Mouse (Mus musculus) kidney, postnatal 4 days (tissue): ENCODE measurements around the gene Plk2.
"Not testable (repeated sequence)": the region's sequence is repeated elsewhere in the genome, so short reads cannot be mapped to it uniquely, and the experiment has no call there.

ENCODE experiments used
- DNase-seq, 2 experiments: peaks; one replicate each; pipeline ENCODE4 v3.0.0; 2021; ENCODE audit warnings: mixed read lengths in 2 of 2

The Plk2 gene

DNA sequence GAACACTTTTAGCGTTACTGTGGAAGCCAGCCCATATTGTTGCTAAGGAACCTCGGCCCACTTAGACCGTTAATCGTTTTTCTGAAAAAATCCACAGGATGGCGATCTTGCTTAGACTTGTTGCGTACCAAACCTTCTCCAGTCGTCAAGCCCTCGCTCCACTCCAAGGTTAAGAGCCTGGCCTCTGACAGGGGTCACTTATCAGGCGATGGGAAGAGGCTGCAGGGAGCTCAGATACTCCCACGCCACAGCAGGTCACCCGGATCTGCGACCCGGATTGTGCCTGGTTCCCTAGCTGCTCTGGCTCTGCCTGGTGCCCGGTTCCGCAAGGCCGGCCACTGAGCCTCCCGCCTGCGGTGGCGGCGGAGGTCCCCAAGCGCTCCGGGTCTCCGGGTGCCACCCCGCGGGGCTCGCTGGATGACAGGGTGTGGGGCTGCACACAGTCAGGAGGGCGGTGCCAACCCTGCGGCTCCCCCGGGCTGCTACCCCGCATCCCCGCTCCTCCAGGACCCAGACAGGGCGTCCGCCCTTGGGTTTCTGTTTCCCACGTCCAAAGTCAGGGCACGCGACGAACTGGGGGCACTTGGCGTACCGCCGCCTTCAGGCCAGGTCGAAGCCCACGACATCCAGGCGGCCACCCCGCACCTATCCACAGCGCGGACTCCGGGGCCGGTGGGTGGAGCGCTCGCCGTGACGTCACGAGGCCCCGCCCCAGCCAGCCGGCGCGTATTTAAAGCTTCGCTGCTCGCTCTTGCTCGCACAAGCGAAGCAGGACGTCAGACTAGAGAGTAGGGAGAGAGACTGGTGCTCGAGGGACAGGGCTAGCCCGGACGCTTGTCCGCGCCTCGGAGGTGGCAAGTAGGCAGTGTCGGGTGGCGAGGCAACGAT, at the start of gene Plk2:
Gene Plk2, plus strand, starts transcription at position 756 of the 888 bp plus-strand sequence.
- peak; percentile 96 for DNase-seq

DNA sequence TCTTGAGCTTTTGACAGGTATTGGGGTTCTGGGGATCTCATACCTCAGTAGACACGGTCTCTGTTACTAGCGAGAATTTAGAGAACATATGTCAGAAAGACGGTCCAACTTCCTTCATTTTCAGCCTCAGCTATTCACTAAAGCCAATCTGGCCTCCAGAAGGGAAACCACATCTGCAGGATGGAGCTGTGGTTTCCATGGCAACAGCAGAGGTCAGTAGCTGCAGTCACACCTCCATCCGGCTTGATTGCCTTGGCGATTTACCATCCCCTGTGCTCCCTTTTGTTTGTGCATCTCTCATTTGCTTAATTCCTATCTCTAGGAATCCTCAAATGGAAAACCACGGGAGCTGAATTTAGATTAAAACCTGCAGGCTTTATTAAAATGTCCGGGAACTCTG, 48.1 kb upstream of the Plk2 start:
- no peak for DNase-seq

DNA sequence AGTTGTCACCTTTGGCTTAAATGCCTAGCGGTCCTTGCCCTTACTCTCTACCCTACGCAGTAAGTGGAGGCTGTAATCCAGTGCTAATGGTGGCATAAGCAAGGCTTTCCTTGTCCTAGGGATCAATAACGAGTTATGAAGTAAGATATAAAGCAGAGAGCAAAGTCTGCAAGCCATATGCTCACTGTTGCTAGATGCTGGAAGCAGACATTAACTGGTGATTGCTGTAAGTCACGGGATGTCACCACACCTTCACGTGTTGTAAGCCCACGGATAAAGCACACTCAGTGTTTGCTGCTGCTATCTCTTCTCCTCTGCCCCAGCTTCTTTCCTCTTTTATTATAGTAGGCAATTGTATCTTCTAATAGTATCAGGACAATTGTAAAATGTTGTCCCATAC, 43.8 kb upstream of the Plk2 start:
- DNase-seq: no peak

DNA sequence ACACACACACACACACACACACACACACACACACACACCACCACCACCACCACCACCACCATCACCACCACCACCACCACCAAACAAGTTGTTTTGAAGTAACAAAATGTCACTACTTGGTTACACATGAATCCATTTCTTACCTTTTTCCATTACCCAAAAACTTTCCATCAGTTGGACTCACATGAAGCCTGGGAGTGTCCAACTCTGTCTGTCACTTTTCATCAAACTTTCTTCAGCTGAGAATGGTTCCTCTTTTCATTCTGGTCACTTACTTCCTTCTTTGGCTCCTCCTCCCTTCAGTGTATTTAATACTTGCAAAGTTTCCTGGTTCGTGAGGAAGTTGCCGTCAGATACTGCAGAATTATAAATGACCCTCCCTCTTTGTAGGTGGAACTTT, 37.9 kb upstream of the Plk2 start, which contains the start of gene Gapt:
Gene Gapt, minus strand, starts transcription at position 259 of the 400 bp plus-strand sequence.
- no peak for DNase-seq

DNA sequence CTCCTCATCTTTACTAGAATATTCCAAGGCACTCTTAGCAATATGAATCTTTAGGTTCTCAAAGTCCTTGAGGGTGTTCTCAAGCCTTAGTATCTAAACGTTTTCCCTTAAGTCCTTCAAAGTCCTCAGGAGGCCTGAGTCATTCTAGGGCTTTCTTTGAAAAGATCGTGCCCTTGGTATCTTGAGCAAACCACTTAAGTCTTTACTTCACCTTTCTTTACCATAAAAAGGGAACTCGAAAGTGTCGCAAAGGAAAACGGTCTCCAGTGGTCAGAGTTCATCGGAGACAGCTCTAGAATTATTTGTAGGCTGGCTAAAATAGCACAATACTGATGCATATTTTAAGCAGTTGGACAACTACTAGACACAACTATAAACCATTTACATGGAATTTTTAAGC, 31.1 kb upstream of the Plk2 start:
- DNase-seq: no peak

DNA sequence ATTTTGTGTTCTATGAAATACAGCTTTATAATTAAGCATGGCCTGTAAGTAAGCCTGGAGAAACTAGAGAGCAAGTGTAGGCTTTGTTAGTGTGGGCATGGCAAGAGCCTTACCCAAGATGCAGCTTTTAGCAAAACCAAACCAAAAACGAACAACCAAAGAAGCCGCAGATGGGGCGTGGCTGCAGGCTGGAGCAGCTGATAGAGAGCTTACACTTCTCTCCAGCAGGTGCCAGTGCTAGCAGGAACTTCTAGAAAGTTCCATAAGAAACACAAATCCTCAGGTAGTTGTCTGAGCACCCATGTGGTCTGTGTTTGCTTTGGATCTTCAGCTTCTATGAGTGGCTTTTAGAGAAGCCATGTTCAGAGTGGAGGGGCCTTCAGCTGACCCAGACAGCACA, 28.4 kb upstream of the Plk2 start:
- no peak for DNase-seq

DNA sequence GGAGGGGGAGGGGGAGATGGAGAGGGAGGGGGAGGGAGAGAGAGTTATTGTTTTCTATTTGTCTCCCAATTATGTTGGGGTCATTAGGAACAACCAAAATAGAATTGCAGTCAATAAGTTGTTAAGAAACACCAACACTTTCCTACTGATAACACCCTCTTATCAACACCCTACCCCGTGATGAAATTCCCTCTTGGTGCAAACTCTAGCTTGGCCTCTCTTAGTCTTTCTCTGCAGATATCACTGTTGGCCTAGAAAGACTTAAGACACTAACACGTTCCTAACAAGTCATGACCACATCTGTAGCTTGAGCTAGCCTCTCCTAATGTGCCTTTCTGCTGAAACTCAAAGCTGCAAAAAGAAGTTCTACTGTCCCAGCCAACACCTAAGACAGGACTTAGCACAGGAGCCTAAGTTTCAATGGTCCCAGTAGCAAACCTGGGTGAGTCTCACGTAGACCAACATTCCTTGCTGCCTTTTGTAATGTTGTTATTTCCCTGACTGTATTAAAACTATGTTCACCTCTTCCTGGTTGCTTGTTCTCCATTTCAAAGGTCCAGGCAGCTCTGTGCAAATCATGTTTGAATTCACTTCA, 26.8 kb upstream of the Plk2 start:
- DNase-seq: no peak

DNA sequence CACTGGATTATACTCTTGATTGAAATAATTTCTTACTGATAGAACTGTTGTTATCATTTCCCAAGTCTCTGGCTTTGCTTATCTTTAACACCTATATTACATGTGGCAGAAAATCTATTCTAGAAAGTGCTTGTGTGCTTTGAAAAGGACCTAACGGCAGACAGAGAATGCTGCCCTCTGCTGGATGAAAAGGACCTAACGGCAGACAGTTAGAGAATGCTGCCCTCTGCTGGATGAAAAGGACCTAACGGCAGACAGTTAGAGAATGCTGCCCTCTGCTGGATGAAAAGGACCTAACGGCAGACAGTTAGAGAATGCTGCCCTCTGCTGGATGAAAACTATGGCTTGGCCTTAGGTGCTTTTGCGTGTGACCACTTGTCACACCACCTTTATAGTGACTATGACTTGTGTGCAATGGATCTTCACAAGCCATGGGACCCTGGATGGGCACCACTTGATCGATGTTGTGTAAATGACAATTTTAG, 26.2 kb upstream of the Plk2 start:
- DNase-seq: peak; percentile 33 to 40

DNA sequence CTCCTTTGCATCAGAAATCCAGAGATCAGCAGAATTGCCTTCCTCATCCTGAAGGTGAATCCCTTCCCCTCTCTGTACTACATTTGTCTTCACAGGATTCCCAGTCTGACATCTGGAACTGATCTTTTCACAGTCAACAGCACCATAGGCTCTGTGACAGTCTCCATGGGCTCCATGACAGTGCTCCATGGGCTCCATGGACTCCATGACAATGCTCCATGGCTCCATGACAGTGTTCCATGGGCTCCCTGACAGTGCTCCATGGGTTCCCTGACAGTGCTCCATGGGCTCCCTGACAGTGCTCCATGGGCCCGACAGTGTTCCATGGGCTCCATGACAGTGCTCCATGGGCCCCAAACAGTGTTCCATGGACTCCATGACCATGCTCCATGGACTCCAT, 25.2 kb upstream of the Plk2 start:
- DNase-seq: no peak

DNA sequence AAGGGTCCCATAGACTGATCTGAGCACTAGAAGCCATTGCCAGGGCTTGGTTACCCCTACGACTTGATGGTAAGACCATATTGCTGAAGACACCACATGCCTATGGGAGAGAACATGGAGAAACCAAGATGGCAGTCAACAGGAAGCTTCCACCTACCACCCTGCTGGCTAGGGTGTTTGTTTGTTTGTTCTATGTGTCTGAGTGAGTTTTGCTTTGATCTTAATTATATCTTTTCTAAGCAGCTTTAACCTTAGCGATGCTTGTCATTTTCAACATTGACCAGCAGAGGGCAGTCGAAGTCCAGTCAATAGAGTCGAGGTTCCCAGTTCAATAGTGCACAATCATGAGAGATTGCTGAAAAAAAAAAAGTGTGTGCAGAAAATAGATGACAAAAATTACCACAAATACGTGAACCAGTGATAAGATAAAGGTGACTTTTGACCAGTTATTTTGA, 12.4 kb upstream of the Plk2 start:
- DNase-seq: peak; percentile 43 to 45

DNA sequence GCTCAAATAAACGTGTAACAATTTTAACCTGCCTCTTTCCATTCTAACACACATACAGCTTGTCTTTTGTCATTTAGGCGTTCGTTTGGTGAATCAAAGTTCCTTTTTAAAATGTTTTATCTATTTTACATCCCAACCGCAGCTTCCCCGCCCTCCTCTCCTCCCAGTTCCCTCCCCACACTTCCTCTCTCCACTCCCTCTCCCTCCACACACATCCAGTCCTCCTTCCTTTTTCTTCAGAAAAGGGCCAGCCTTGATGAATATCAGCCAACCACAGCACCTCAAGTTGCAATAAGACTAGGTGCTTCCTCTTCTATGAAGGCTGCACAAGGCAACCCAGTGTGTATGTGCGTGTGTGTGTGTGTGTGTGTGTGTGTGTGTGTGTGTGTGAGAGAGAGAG, 10.3 kb upstream of the Plk2 start:
- no peak for DNase-seq

DNA sequence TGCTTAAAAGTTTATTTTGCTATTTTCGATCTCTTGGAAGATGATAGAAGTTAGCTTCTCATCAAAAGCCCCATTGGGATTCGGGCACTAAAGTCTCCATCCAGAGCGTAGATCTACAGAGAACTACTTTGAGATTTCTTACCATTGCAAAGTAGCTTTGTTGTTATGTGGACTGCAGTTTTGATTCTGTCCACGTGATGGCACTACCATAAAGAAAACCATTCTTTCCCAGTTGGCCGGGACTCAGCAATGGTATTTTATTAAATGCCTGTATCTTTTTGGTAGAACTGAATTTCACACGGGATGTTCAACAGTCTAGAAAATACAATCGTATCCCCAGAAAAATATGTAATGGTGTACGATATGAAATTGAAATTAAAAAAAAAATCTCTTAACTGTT, 2.6 kb upstream of the Plk2 start:
- DNase-seq: peak; percentile 69 to 73

DNA sequence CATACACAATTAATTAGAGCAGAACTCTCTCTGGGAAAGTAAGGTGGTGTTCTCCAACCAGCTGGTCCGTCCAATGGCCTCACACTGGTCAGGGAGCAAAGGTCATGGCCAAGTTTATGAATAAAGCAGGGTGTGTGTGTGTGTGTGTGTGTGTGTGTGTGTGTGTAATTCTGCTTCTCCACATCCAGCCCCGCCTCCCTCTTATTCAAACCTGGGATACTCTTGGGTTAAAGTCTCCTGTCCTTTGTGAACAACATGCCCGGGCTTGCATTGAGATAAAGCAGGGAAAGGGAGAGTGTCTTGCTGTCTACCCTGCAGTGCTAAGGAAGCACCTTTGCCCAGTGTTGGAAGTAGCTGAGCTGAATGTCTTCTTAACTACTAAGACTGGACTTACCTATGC, 2.2 kb upstream of the Plk2 start:
- DNase-seq: peak in 1 of 2 experiments; percentile 5

DNA sequence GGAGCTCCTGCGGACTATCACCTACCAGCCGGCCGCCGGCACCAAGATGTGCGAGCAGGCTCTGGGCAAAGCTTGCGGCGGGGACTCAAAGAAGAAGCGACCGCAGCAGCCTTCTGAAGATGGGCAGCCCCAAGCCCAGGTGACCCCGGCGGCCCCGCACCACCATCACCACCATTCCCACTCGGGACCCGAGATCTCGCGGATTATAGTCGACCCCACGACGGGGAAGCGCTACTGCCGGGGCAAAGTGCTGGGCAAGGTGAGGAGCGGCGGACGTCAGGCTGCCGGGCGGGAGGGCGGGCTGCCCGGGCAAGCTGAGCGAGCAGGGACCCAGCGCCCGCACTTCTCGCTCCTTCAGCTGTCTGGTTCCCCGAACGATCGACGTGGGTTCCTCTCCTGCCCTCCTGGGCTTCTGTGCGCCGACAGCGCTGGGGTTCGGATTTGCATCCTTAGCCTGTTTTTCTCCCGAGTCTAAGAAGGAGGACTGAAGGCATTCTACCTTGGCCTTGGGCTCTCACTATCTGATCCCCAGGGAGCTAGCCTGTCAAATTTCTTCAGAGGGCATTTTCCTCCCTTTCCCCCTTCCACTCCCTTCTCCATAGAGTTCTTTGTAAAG, 441 bp downstream of the Plk2 start:
- DNase-seq: no peak

DNA sequence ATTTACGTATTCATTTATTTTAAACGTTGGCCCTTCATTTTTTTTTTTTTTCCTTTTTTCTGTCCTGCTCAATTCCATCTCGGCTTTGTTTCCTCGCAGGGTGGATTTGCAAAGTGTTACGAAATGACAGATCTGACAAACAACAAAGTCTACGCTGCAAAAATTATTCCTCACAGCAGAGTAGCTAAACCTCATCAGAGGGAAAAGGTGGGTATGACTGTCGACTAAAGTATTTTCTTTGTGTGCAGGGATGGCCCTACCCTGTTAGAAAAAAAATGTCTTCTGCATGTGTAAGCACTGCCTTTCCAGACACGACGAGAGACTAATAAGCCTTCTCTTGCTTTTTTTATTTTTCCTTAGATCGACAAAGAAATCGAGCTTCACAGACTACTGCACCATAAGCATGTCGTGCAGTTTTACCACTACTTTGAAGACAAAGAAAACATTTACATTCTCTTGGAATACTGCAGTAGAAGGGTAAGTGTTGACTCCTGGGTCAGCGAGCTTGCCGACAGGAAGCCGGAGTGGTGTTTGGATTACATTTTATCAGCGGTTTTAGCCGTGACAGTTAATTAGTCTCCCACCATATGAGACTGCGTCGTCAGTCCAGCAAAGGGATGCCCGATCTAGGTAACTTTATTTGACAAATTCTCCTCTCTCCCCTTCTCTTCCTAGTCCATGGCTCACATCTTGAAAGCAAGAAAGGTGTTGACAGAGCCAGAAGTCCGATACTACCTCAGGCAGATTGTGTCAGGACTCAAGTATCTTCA, 1.3 kb downstream of the Plk2 start:
- DNase-seq: peak in 1 of 2 experiments; percentile 11

DNA sequence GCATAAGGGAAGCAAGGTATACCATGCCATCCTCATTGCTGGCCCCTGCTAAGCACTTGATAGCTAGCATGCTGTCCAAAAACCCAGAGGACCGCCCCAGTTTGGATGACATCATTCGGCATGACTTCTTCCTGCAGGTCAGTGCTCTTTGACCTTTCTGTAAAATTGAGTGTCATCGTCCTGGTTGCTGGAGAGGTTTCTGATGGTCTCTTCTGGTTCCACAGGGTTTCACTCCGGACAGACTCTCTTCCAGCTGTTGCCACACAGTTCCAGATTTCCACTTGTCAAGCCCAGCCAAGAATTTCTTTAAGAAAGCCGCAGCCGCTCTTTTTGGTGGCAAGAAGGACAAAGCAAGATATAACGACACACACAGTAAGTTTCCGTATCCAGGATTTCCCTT, 2.9 kb downstream of the Plk2 start:
- DNase-seq: no peak

DNA sequence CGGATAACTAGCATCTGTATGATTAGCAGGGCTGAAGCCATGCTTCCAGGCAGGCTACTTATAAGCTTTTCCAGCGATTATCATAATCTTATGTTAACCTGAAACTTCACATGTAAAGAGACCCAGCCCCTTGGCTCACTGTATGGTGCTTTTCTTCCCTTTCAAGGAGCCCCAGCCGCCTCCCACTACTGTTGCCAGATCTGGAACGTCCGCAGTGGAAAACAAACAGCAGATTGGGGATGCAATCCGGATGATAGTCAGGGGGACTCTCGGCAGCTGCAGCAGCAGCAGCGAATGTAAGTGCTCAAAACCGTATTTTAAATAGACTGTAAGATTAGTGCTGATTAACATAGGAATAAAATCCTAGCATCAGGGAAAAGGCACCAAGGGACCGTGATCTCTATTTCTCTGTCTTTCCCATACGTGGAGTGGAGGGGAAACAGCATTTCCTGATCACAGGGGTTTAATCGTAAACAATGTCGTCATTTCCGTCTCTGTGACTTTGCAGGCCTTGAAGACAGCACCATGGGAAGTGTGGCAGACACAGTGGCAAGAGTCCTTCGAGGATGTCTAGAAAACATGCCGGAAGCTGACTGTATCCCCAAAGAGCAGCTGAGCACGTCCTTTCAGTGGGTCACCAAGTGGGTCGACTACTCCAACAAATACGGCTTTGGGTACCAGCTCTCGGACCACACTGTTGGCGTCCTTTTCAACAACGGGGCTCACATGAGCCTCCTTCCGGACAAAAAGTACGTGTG, 3.8 kb downstream of the Plk2 start:
- peak in 1 of 2 experiments; percentile 6 for DNase-seq

DNA sequence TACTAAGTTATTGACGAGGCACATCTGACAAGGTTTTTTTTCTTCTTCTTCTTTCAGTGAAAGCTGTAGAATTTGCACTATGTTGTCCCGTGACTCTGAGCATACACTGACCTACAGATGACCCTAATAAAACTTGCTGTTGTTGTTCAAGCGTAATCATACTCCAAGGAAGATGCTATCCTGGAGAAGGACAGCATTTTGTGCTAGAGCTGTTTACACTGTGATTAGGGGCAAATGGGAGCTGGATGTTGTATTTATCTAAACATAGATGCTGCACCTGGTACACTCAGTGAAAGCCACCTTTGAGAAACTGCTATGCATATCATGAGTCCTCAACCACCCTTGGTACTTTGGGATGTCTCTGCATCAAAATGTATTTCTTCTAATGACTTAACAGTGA, 6.6 kb downstream of the Plk2 start:
- DNase-seq: no peak

DNA sequence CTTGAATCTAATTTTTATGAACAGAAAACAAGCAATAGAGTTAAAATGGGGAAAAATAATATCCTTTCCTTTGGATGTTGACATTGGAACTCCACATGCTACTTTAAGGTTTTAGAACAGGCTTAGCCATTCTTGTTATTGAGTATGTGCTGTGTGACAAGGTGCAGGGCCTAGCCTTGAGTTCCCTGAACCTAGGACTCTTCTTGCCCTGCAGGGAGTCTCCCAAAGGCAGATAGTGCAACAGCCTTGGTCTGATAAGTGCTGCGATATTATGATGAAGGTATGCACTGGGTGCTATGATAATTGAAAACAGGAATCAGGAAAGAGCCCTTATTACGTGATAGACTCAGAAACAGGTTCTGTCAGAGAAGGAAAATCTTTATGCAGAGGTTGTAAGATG, 7.0 kb downstream of the Plk2 start:
- no peak for DNase-seq

DNA sequence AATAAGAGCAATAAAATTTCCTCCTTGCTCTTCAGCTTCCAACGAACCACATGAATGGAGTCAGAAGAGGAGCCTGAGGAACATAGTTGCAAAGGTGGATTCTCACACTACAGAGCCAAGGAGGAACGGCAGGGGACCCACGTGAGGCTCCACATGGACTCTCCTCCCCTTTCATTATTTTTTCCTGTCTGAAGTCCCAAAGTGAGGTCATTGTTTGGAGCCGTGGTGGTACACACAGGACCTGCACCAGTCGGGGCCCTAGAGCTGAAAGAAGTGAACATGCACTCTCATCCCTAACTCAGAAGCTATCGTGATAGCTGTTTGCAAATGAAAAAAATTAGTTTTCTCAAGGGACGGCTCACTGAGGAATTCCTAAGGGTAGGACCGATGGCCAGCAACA, 9.2 kb downstream of the Plk2 start:
- DNase-seq: no peak

DNA sequence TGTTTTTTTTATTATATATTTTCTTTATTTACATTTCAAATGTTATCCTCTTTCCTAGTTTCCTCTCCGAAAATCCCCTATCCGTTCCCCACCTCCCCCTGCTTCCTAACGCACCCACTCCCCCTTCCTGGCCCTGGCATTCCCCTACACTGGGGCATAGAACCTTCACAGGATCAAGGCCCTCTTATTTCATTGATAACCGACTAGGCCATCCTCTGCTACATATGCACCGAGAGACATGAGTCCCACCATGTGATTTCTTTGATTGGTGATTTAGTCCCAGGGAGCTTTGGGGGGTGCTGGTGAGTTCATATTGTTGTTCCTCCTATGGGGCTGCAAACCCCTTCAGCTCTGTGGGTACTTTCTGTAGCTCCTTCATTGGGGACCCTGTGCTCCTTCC, 9.8 kb downstream of the Plk2 start:
- not testable (repeated sequence) for DNase-seq

DNA sequence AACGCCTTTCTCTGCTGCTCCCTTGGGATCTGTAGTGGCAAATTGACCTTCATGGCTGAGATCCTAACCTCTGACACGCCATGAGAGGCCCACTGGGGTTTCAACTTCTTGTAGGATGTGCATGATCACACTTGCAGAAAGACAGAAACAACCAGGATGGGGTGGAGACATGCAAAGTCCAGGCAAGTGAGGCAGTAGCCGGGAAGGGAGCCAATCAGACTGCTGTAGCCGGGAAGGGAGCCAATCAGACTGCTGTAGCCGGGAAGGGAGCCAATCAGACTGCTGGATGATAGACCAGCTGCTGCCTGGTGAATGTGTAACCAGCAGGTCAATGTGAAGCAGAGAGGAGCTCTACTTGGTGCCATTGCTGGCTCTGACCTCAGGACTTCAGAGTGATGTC, 11.3 kb downstream of the Plk2 start:
- DNase-seq: peak; percentile 34 to 62
